Mouse (Mus musculus) layer of hippocampus, adult 8-10 months (tissue): ENCODE measurements around the gene Tmem42. TPM values are rescaled to one million over a fixed set of nuclear protein-coding genes. Genes with fewer than 3 reads are reported as not detected.

ENCODE experiments used
- DNase-seq, 2 experiments: peaks; one replicate each; pipeline ENCODE4 v3.0.0; 2022; ENCODE audit warnings: low spot score in 2 of 2
- total RNA-seq, 4 experiments: library from RNA; stranded (reverse); gene quantifications; 2 replicates each; pipeline ENCODE4 v1.2.4; 2022

The Tmem42 gene
- total RNA-seq = 10 to 100 TPM; 22.0 to 28.7 (median 24.3) TPM

DNA sequence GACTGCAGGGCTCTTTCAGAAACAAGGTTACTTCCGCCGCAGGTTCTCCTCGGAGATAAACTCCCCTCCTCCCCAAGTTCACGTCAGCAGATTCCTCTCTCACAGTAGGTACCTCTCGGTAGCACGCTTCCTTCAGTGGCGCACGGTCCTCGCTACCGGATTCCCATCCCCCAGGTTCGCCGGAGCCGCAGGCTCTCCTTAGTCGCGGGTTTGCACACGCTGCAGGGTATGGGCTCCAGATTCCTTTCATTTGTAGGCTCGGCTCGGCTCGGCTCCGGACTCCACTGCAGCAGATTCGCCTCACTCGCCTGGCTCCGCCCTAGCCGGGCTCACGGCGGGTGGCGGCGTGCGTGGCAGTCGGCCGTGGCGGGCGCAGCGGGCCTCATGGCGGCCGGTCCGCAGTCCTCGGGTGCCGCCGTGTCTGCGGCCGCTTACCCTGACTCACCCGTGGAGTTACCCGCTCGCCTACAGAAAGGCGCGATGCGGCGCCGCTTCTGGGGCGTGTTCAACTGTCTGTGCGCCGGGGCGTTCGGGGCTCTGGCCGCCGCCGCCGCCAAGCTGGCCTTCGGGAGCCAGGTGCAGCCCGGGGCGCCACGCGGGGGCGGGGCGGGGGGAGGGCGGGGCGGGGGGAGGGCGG, at the start of gene Tmem42:
Gene Tmem42, plus strand, starts transcription at position 332 of the 637 bp plus-strand sequence.
- peak; percentile 73 to 85 for DNase-seq

DNA sequence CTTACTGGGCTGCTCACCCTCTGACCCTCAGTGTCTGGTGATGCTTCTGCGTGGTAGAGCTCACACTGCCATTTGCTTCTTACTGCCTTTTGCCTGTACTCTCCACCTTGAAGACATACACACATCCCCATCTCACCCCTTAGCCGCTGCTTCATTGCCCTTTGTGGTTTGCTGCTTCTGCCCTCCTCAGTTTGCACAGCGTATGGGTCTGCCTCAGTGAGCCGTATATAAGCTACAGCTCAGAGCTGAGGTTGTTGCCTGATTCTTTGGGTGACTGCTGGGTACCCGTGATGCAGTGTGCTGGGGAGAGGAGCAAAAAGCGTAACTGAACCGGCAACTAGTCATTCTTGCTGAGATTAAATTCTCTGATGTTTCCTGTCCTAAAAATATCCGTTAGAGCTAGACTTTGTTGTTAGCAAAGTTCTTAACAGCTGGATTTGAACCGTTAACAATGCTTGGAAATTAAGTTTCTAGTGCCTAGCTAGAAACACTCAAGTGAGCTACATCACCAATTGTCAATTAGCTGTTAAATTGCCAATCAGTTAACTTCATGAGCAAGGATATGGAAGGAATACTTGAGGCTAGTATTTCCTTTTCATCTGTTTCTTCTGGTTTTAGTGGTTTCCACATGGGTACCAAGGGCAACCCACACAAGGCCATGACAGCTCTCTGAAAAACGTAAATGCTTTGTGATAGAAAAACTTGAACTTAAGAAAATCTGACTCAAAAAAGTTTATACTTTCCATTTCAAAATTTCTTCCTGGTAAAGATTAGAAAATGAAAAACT, 22.5 kb upstream of the Tmem42 start:
- no peak for DNase-seq

DNA sequence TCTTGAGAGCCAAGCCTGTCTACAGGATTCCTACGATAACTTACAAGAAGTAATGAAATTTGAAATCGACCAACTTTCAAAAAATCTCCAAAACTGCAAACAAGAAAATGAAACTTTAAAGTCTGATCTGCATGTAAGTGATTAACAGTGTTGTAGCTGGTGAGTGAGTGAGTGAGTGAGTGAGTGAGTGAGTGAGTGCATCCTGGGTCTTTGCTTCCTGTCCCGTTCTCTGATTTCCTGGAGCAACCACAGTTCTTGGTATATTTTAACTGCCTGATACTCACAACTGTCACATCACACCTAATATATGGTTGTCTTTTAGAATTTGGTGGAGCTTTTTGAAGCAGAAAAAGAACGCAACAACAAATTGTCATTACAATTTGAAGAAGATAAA, 21.9 kb upstream of the Tmem42 start:
- no peak for DNase-seq

GRCm38 (mm10) chr9:123004718-123005117, 16.4 kb upstream of the Tmem42 start:
- no peak for DNase-seq

DNA sequence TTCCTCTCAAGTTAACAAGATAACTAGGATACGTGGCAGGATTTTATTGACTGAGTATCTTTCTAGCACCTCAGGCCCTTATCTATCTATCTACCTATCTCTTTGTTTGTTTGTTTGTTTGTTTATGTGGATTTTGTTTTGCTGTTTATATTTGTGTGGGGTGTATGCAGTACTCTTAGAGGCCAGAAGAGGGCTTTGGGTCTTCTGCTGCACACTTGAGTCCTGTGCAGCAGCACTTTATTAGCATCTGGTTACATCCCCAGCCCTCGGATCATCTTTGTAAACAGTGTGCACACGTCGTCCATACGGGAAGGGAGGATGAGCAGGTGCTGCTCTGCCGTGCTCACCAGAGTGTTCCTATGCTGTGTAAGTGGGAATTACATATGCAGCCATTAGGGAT, 15.1 kb upstream of the Tmem42 start:
- DNase-seq = no peak

- peak in 1 of 2 experiments; percentile 18 for DNase-seq
These were observed 682 bp downstream of the Tmem42 start for GRCm38 (mm10) chr9:123021636-123022379.

DNA sequence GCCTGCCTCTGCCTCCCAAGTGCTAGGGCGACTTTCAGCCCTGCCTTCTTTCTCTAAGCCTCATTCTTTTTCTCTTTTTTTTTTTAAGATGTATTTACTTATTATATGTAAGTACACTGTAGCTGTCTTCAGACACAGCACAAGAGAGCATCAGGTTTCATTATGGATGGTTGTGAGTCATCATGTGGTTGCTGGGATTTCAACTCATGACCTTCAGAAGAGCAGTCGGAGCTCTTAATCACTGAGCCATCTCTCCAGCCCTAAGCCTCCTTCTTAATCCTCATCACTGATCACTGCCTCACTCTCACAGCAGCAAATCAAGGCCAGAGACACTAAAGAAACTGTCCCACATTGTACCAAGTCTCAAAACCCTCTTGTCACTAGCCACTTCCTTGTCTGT, 3.1 kb downstream of the Tmem42 start:
- DNase-seq = no peak

DNA sequence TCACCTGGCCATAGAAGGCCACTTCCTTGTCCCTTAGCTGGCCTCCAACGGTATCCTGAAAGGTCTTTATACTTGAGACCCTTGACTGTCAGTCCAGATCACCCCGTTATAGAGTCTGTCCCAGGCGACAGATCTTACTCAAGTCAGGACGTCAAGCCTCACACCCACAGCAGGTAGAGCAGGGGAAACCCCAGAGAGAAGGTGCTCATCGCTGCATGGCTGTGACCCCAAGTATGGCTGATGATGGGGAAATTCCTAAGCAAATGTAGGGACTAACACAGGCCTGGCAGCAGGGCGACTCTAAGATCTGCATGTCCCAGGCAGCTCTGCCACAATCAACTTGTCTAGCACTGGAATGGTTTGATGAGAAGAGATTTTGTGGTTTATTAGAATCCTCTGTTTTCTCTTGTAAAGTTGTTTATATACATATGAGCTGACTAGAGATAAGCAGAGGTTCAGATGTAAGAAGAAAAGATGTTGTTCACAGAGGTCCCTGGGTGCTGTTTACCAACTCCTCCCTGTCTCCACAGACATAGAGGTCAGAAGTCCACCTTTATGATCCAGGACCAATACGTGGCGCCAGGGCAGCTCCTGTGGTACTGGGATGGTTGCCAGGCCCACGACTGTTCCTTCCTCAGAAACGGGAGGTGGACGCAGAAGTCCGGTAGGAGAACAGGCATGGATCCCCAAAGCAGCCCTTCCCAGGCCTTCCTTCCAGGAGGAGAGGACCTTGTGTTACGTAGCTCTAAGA, 10.5 kb downstream of the Tmem42 start:
- no peak for DNase-seq

- no peak for DNase-seq
These were observed 13.3 kb downstream of the Tmem42 start, which contains the start of gene Tgm4 for GRCm38 (mm10) chr9:123034426-123034825. Gene Tgm4, plus strand, starts transcription at chr9:123034726.

GRCm38 (mm10) chr9:123047665-123048064, 26.5 kb downstream of the Tmem42 start:
- DNase-seq = no peak

GRCm38 (mm10) chr9:123058724-123059292, 37.7 kb downstream of the Tmem42 start:
- DNase-seq = no peak

- no peak for DNase-seq
These were observed 39.0 kb downstream of the Tmem42 start for GRCm38 (mm10) chr9:123060172-123060571.

Other genes with a start within 250 kb of the Tmem42 start
- gene Tcaim, start 215.8 kb upstream of the Tmem42 start, total RNA-seq = 10 to 100 TPM; 20.1 to 22.9 (median 22.1) TPM
- not detected for gene Gm35549, start 177.3 kb upstream of the Tmem42 start, total RNA-seq
- gene Zfp445, start 155.3 kb upstream of the Tmem42 start, total RNA-seq = 100 to 1,000 TPM; 151 to 196 (median 188) TPM
- gene Zkscan7, start 135.6 kb upstream of the Tmem42 start, total RNA-seq = 1 to 10 TPM; 4.1 to 6.5 (median 5.9) TPM
- gene Zfp105, start 98.3 kb upstream of the Tmem42 start, total RNA-seq = 1 to 10 TPM; 6.9 to 9.9 (median 8.2) TPM
- 10 to 100 TPM; 20.9 to 24.6 (median 23.0) TPM for gene 1110059G10Rik, start 70.3 kb upstream of the Tmem42 start, total RNA-seq
- gene Kif15, start 70.3 kb upstream of the Tmem42 start, total RNA-seq = under 1 TPM; 0.65 to 0.99 (median 0.81) TPM
- 1 to 10 TPM; 1.2 to 2.2 (median 1.9) TPM for gene Tgm4, start 13.4 kb downstream of the Tmem42 start, total RNA-seq
- gene Zdhhc3, start 91.9 kb downstream of the Tmem42 start, total RNA-seq = 10 to 100 TPM; 57.6 to 60.7 (median 59.0) TPM
- 10 to 100 TPM; 41.0 to 52.4 (median 46.1) TPM for gene Exosc7, start 91.9 kb downstream of the Tmem42 start, total RNA-seq
- 1 to 10 TPM; 2.1 to 3.1 (median 2.4) TPM for gene Clec3b, start 129.6 kb downstream of the Tmem42 start, total RNA-seq
- under 1 TPM in 1 of 4 experiments, not detected in 3; 0.11 TPM for gene Cdcp1, start 194.7 kb downstream of the Tmem42 start, total RNA-seq
- 10 to 100 TPM; 27.9 to 32.5 (median 31.2) TPM for gene Tmem158, start 239.4 kb downstream of the Tmem42 start, total RNA-seq